Mouse (Mus musculus) left cerebral cortex, adult 2 months (tissue): ENCODE measurements around the gene Olfr1494. TPM values are rescaled to one million over a fixed set of nuclear protein-coding genes. Genes with fewer than 3 reads are reported as not detected.

Source experiments
- DNase-seq, 2 experiments: peaks; one replicate each; pipeline ENCODE4 v3.0.0; 2021 to 2022; ENCODE audit warnings: low spot score in 2 of 2, mixed read lengths in 1 of 2; ENCODE audit errors: extremely low spot score in 1 of 2
- H3K27ac ChIP-seq: fragments of 200-600 bp; 2 replicates; pipeline ENCODE4 v1.8.1; 2022
- H3K4me3 ChIP-seq: fragments of 200-600 bp; 2 replicates; pipeline ENCODE4 v1.8.1; 2022
- CTCF ChIP-seq: fragments of 200-600 bp; IDR thresholded peaks from 2 replicates; pipeline ENCODE4 v1.8.1; 2022; ENCODE audit warnings: antibody characterized with exemption, mild to moderate bottlenecking, moderate library complexity
- intact Hi-C: fragments of 180-260 bp; cut with DNase I; formaldehyde crosslinking; loops from one replicate; pipeline ENCODE4 v1.15.1; 2025
- long read RNA-seq, 2 experiments: library from polyadenylated mRNA; stranded (forward); transcript quantifications; one replicate each; pipeline ENCODE4 v2.0.0; 2021; ENCODE audit warnings: borderline mapping rate in 2 of 2
- total RNA-seq, 2 experiments: library from RNA; stranded (reverse); gene quantifications; 2 replicates each; pipeline ENCODE4 v1.2.3; 2021

Gene Olfr1494
- not detected for total RNA-seq
- long read RNA-seq, experiment 1: 0 reads
- long read RNA-seq, experiment 2: 0 reads

GRCm38 (mm10) chr19:13739428-13739827 is at the start of gene Olfr1494:
Olfr1494 (plus strand) TSS chr19:13739728.
- intact Hi-C loops: no loop called here

GRCm38 (mm10) chr19:13696968-13697367 is 42.6 kb upstream of the Olfr1494 start, which contains the start of gene Olfr1491:
Olfr1491 (plus strand) TSS chr19:13697268.
- Histone ChIP-seq H3K4me3 (no peak within 1 kb of the TSS), H3K27ac (no peak within 1 kb of the TSS)
- intact Hi-C loops: no loop called here
- DNase-seq: no peak
- no peak for TF ChIP-seq CTCF

More at GRCm38 (mm10) chr19:13739428-13739827, at the start of gene Olfr1494:
- Histone ChIP-seq H3K27ac (no peak within 1 kb of the TSS), H3K4me3 (no peak within 1 kb of the TSS)
- no peak for DNase-seq
- TF ChIP-seq CTCF: no peak

- no peak for DNase-seq
- Histone ChIP-seq H3K27ac (no peak within 1 kb of the TSS), H3K4me3 (no peak within 1 kb of the TSS)
- intact Hi-C loops: no loop called here
- no peak for TF ChIP-seq CTCF
Measured at GRCm38 (mm10) chr19:13722978-13723377, 16.6 kb upstream of the Olfr1494 start, which contains the start of gene Olfr1493-ps1. Olfr1493-ps1 (plus strand) TSS chr19:13723278.

- no peak for DNase-seq
- no peak overlapping the region for H3K4me3 ChIP-seq
- H3K27ac ChIP-seq: no peak overlapping the region
- no peak for TF ChIP-seq CTCF
- intact Hi-C loops: no loop called here
Measured at GRCm38 (mm10) chr19:13749366-13749765, 9.8 kb downstream of the Olfr1494 start.

GRCm38 (mm10) chr19:13764306-13764705 is 24.8 kb downstream of the Olfr1494 start, which contains the start of gene Olfr1495:
Olfr1495 (plus strand) TSS chr19:13764606.
- Histone ChIP-seq H3K27ac (no peak within 1 kb of the TSS), H3K4me3 (no peak within 1 kb of the TSS)
- intact Hi-C loops: no loop called here
- TF ChIP-seq CTCF: no peak
- DNase-seq: no peak

GRCm38 (mm10) chr19:13768565-13769276 is 29.2 kb downstream of the Olfr1494 start:
- intact Hi-C loops: no loop called here
- H3K4me3 ChIP-seq: no peak overlapping the region
- H3K27ac ChIP-seq: no peak overlapping the region
- no peak for TF ChIP-seq CTCF
- DNase-seq: no peak

- TF ChIP-seq CTCF: no peak
- H3K4me3 ChIP-seq: no peak within 1 kb of the TSS
- no peak within 1 kb of the TSS for H3K27ac ChIP-seq
- no peak for DNase-seq
- intact Hi-C loops: no loop called here
Measured at GRCm38 (mm10) chr19:13777578-13777977, 38.0 kb downstream of the Olfr1494 start, which contains the start of gene Olfr1496. Olfr1496 (plus strand) TSS chr19:13777878.

- intact Hi-C loops: no loop called here
- H3K4me3 ChIP-seq: no peak within 1 kb of the TSS
- no peak for TF ChIP-seq CTCF
- DNase-seq: no peak
- H3K27ac ChIP-seq: no peak within 1 kb of the TSS
Measured at GRCm38 (mm10) chr19:13798102-13798501, 58.6 kb downstream of the Olfr1494 start, which contains the start of gene Olfr1497. Olfr1497 (minus strand) TSS chr19:13798202.

Other genes with a start within 250 kb of the Olfr1494 start
- not detected for gene Olfr1477, start 239.2 kb upstream of the Olfr1494 start, total RNA-seq
- gene Olfr1480, start 211.8 kb upstream of the Olfr1494 start, total RNA-seq: not detected
- gene Olfr1484, start 156.2 kb upstream of the Olfr1494 start, total RNA-seq: not detected
- not detected for gene Olfr1487, start 122.4 kb upstream of the Olfr1494 start, total RNA-seq
- not detected for gene Olfr1489, start 108.1 kb upstream of the Olfr1494 start, total RNA-seq
- not detected for gene Olfr1490, start 88.6 kb upstream of the Olfr1494 start, total RNA-seq
- not detected for gene Olfr1491, start 42.5 kb upstream of the Olfr1494 start, total RNA-seq
- not detected for gene Olfr1493-ps1, start 16.4 kb upstream of the Olfr1494 start, total RNA-seq
- gene Olfr1495, start 24.9 kb downstream of the Olfr1494 start, total RNA-seq: not detected
- not detected for gene Olfr1496, start 38.1 kb downstream of the Olfr1494 start, total RNA-seq
- not detected for gene Olfr1497, start 58.5 kb downstream of the Olfr1494 start, total RNA-seq
- gene Olfr1499, start 79.7 kb downstream of the Olfr1494 start, total RNA-seq: not detected
- not detected for gene Olfr1500, start 90.8 kb downstream of the Olfr1494 start, total RNA-seq
- not detected for gene Olfr1501, start 111.0 kb downstream of the Olfr1494 start, total RNA-seq
- gene Olfr1502, start 122.1 kb downstream of the Olfr1494 start, total RNA-seq: not detected
- not detected for gene Olfr1504, start 158.2 kb downstream of the Olfr1494 start, total RNA-seq
- not detected for gene Olfr1505, start 173.8 kb downstream of the Olfr1494 start, total RNA-seq